Mouse (Mus musculus): ENCODE measurements at regions not wholly inside any gene's neighbourhood (a gene's known extent, or its start where the extent isn't known, plus 50 kb on each side); places are given as distances from the start of the nearest gene placed in this dataset.

- H3K4me1 ChIP-seq (replicated peaks) = no peaks in the 10 kb centered on the region
- no peaks in the 10 kb centered on the region for H3K36me3 ChIP-seq
- H3K27ac ChIP-seq (ENCODE audit: poor library complexity, severe bottlenecking) = no peak overlapping the region
- H3K9me3 ChIP-seq (replicated peaks) = peaks cover 6% of the 10 kb centered on the region; the same call in 1 of the 2 replicates
- H3K27me3 ChIP-seq (replicated peaks) = peaks cover 3% of the 10 kb centered on the region; the same call in 1 of the 2 replicates
- 55% methylated on average over 1 of the region's 1 CpGs for WGBS
- no peak overlapping the region for H3K4me2 ChIP-seq
- no peak for ATAC-seq (ENCODE audit: insufficient number of reproducible peaks, low FRiP score)
- no peak overlapping the region for H3K9ac ChIP-seq
- no peak overlapping the region for H3K4me3 ChIP-seq
These were observed 94.5 kb downstream of the Rplp1 start for GRCm38 (mm10) chr9:61819836-61820235.

GRCm38 (mm10) chr9:61816589-61817179 is 97.7 kb downstream of the Rplp1 start:
- Histone ChIP-seq H3K9me3 (replicated peaks) (peaks cover 4% of the 10 kb centered on the region; the same call in 1 of the 2 replicates), H3K27me3 (replicated peaks) (peaks cover 3% of the 10 kb centered on the region; the same call in 1 of the 2 replicates), H3K36me3 (no peaks in the 10 kb centered on the region), H3K4me1 (replicated peaks) (no peaks in the 10 kb centered on the region), H3K9ac (no peak overlapping the region), H3K4me2 (no peak overlapping the region), H3K4me3 (no peak overlapping the region), H3K27ac (ENCODE audit: poor library complexity, severe bottlenecking) (no peak overlapping the region)
- WGBS = 69% methylated on average over 11 of the region's 11 CpGs
- ATAC-seq (ENCODE audit: insufficient number of reproducible peaks, low FRiP score) = no peak

GRCm38 (mm10) chr9:61815995-61816394 is 98.3 kb downstream of the Rplp1 start:
- peaks cover 3% of the 10 kb centered on the region; the same call in 1 of the 2 replicates for H3K27me3 ChIP-seq (replicated peaks)
- no peaks in the 10 kb centered on the region for H3K4me1 ChIP-seq (replicated peaks)
- H3K9ac ChIP-seq = no peak overlapping the region
- no peak for ATAC-seq (ENCODE audit: insufficient number of reproducible peaks, low FRiP score)
- no peak overlapping the region for H3K4me2 ChIP-seq
- no peaks in the 10 kb centered on the region for H3K36me3 ChIP-seq
- no peaks in the 10 kb centered on the region; the same call in 1 of the 2 replicates for H3K9me3 ChIP-seq (replicated peaks)
- no peak overlapping the region for H3K4me3 ChIP-seq
- WGBS = 51% methylated on average over 10 of the region's 10 CpGs
- no peak overlapping the region for H3K27ac ChIP-seq (ENCODE audit: poor library complexity, severe bottlenecking)

- no peak overlapping the region for H3K4me2 ChIP-seq
These were observed 101.1 kb downstream of the Rplp1 start for GRCm38 (mm10) chr9:61813291-61813690.

GRCm38 (mm10) chr9:61812315-61812714 is 102.0 kb downstream of the Rplp1 start:
- Histone ChIP-seq H3K9ac (no peak overlapping the region), H3K4me2 (no peak overlapping the region), H3K9me3 (replicated peaks) (no peaks in the 10 kb centered on the region), H3K27me3 (replicated peaks) (no peaks in the 10 kb centered on the region), H3K36me3 (no peaks in the 10 kb centered on the region), H3K27ac (ENCODE audit: poor library complexity, severe bottlenecking) (no peak overlapping the region), H3K4me3 (no peak overlapping the region), H3K4me1 (replicated peaks) (peaks cover 7% of the 10 kb centered on the region; the same call in 1 of the 2 replicates)
- WGBS = 86% methylated on average over 9 of the region's 9 CpGs
- ATAC-seq (ENCODE audit: insufficient number of reproducible peaks, low FRiP score) = no peak

More at GRCm38 (mm10) chr9:61813291-61813690, 101.1 kb downstream of the Rplp1 start:
- H3K27ac ChIP-seq (ENCODE audit: poor library complexity, severe bottlenecking) = no peak overlapping the region
- no peak for ATAC-seq (ENCODE audit: insufficient number of reproducible peaks, low FRiP score)
- 77% methylated on average over 3 of the region's 3 CpGs for WGBS
- H3K4me1 ChIP-seq (replicated peaks) = peaks cover 2% of the 10 kb centered on the region; the same call in 1 of the 2 replicates
- no peak overlapping the region for H3K4me3 ChIP-seq
- H3K9me3 ChIP-seq (replicated peaks) = no peaks in the 10 kb centered on the region
- H3K9ac ChIP-seq = no peak overlapping the region
- H3K36me3 ChIP-seq = no peaks in the 10 kb centered on the region
- no peaks in the 10 kb centered on the region; the same call in 1 of the 2 replicates for H3K27me3 ChIP-seq (replicated peaks)

- no peak for ATAC-seq (ENCODE audit: insufficient number of reproducible peaks, low FRiP score)
- no peak overlapping the region for H3K9ac ChIP-seq
- 68% methylated on average over 4 of the region's 4 CpGs for WGBS
These were observed 103.9 kb downstream of the Rplp1 start for GRCm38 (mm10) chr9:61810456-61810855.

GRCm38 (mm10) chr9:61808351-61809225 is 105.8 kb downstream of the Rplp1 start:
- Histone ChIP-seq H3K9ac (no peak overlapping the region), H3K27ac (ENCODE audit: poor library complexity, severe bottlenecking) (no peak overlapping the region), H3K36me3 (no peaks in the 10 kb centered on the region), H3K9me3 (replicated peaks) (no peaks in the 10 kb centered on the region), H3K4me1 (replicated peaks) (peaks cover 7% of the 10 kb centered on the region; the same call in 1 of the 2 replicates), H3K27me3 (replicated peaks) (peaks cover 8% of the 10 kb centered on the region; the same call in 1 of the 2 replicates), H3K4me2 (no peak overlapping the region), H3K4me3 (no peak overlapping the region)
- no peak for ATAC-seq (ENCODE audit: insufficient number of reproducible peaks, low FRiP score)
- 73% methylated on average over 12 of the region's 12 CpGs for WGBS

More at GRCm38 (mm10) chr9:61810456-61810855, 103.9 kb downstream of the Rplp1 start:
- no peaks in the 10 kb centered on the region for H3K9me3 ChIP-seq (replicated peaks)
- no peaks in the 10 kb centered on the region for H3K36me3 ChIP-seq
- no peak overlapping the region for H3K4me2 ChIP-seq
- peaks cover 8% of the 10 kb centered on the region; the same call in 1 of the 2 replicates for H3K27me3 ChIP-seq (replicated peaks)
- peaks cover 7% of the 10 kb centered on the region; the same call in 1 of the 2 replicates for H3K4me1 ChIP-seq (replicated peaks)
- H3K4me3 ChIP-seq = no peak overlapping the region
- H3K27ac ChIP-seq (ENCODE audit: poor library complexity, severe bottlenecking) = no peak overlapping the region

- H3K27ac ChIP-seq (ENCODE audit: poor library complexity, severe bottlenecking) = no peak overlapping the region
- H3K9ac ChIP-seq = no peak overlapping the region
- H3K9me3 ChIP-seq (replicated peaks) = no peaks in the 10 kb centered on the region
- no peaks in the 10 kb centered on the region for H3K36me3 ChIP-seq
- no peak overlapping the region for H3K4me2 ChIP-seq
- H3K4me1 ChIP-seq (replicated peaks) = peaks cover 7% of the 10 kb centered on the region; the same call in 1 of the 2 replicates
- no peak overlapping the region for H3K4me3 ChIP-seq
- no peak for ATAC-seq (ENCODE audit: insufficient number of reproducible peaks, low FRiP score)
- H3K27me3 ChIP-seq (replicated peaks) = peaks cover 8% of the 10 kb centered on the region; the same call in 1 of the 2 replicates
- 91% methylated on average over 2 of the region's 2 CpGs for WGBS
These were observed 108.4 kb downstream of the Rplp1 start for GRCm38 (mm10) chr9:61805971-61806370.

- no peak for ATAC-seq (ENCODE audit: insufficient number of reproducible peaks, low FRiP score)
- H3K27ac ChIP-seq (ENCODE audit: poor library complexity, severe bottlenecking) = no peak overlapping the region
- H3K36me3 ChIP-seq = no peaks in the 10 kb centered on the region
- H3K4me1 ChIP-seq (replicated peaks) = peaks cover 7% of the 10 kb centered on the region; the same call in 1 of the 2 replicates
- no peak overlapping the region for H3K9ac ChIP-seq
- 42% methylated on average over 3 of the region's 3 CpGs for WGBS
- no peak overlapping the region for H3K4me3 ChIP-seq
- H3K9me3 ChIP-seq (replicated peaks) = no peaks in the 10 kb centered on the region
- H3K4me2 ChIP-seq = no peak overlapping the region
- H3K27me3 ChIP-seq (replicated peaks) = peaks cover 8% of the 10 kb centered on the region; the same call in 1 of the 2 replicates
These were observed 110.8 kb downstream of the Rplp1 start for GRCm38 (mm10) chr9:61803555-61803954.

GRCm38 (mm10) chr9:61802694-61803093 is 111.6 kb downstream of the Rplp1 start:
- WGBS = 68% methylated on average over 5 of the region's 5 CpGs

GRCm38 (mm10) chr9:61799535-61799934 is 114.8 kb downstream of the Rplp1 start:
- Histone ChIP-seq H3K27ac (ENCODE audit: poor library complexity, severe bottlenecking) (no peak overlapping the region), H3K9ac (no peak overlapping the region), H3K4me1 (replicated peaks) (no peaks in the 10 kb centered on the region), H3K4me2 (no peak overlapping the region), H3K36me3 (no peaks in the 10 kb centered on the region), H3K4me3 (no peak overlapping the region), H3K27me3 (replicated peaks) (peaks cover 12% of the 10 kb centered on the region; the same call in 1 of the 2 replicates), H3K9me3 (replicated peaks) (no peaks in the 10 kb centered on the region)
- no peak for ATAC-seq (ENCODE audit: insufficient number of reproducible peaks, low FRiP score)
- WGBS = 53% methylated on average over 1 of the region's 1 CpGs

More at GRCm38 (mm10) chr9:61802694-61803093, 111.6 kb downstream of the Rplp1 start:
- no peaks in the 10 kb centered on the region for H3K9me3 ChIP-seq (replicated peaks)
- no peak overlapping the region for H3K4me2 ChIP-seq
- H3K36me3 ChIP-seq = no peaks in the 10 kb centered on the region
- no peak overlapping the region for H3K9ac ChIP-seq
- H3K4me3 ChIP-seq = no peak overlapping the region
- H3K27ac ChIP-seq (ENCODE audit: poor library complexity, severe bottlenecking) = no peak overlapping the region
- no peaks in the 10 kb centered on the region for H3K4me1 ChIP-seq (replicated peaks)
- no peak for ATAC-seq (ENCODE audit: insufficient number of reproducible peaks, low FRiP score)
- H3K27me3 ChIP-seq (replicated peaks) = peaks cover 11% of the 10 kb centered on the region; the same call in 1 of the 2 replicates

Measured in heart, embryonic 12.5 days (tissue).